Mouse (Mus musculus) adrenal gland, postnatal 14 days (tissue): Measurements from ENCODE around the gene Il13. TPM values are rescaled to one million over a fixed set of nuclear protein-coding genes. Genes with fewer than 3 reads are reported as not detected.

ENCODE experiments used
- total RNA-seq: library from RNA; stranded (reverse); gene quantifications from 2 replicates; pipeline ENCODE4 v1.2.3, GENCODE M21; 2021

Il13 gene
- total RNA-seq, 1 experiment from 2014 or later, result not detected

Other genes starting within 250 kb of the Il13 start
- gene Leap2, start 211.5 kb downstream of the Il13 start, total RNA-seq, result 0.79 and 17.6 TPM in 2 replicates
- gene Uqcrq, start 203.9 kb downstream of the Il13 start, total RNA-seq, result 1,722 and 1,730 TPM in 2 replicates
- gene Gdf9, start 203.7 kb downstream of the Il13 start, total RNA-seq, result 1.2 and 3.6 TPM in 2 replicates
- not detected in 2 replicates for gene Gm10447, start 177.6 kb downstream of the Il13 start, total RNA-seq
- gene Shroom1, start 177.5 kb downstream of the Il13 start, total RNA-seq, result 3.9 and 5.7 TPM in 2 replicates
- not detected in 2 replicates for gene Gm9837, start 164.2 kb downstream of the Il13 start, total RNA-seq
- not detected in 2 replicates for gene Gm9945, start 154.5 kb downstream of the Il13 start, total RNA-seq
- gene Sowaha, start 154.4 kb downstream of the Il13 start, total RNA-seq, result 0.68 and 1.1 TPM in 2 replicates
- 39.0 and 42.2 TPM in 2 replicates for gene Sept8, start 115.4 kb downstream of the Il13 start, total RNA-seq
- 28.0 and 31.0 TPM in 2 replicates for gene Kif3a, start 67.3 kb downstream of the Il13 start, total RNA-seq
- gene Il4, start 16.0 kb downstream of the Il13 start, total RNA-seq, result not detected in 2 replicates
- 15.8 and 17.7 TPM in 2 replicates for gene Rad50, start 72.6 kb upstream of the Il13 start, total RNA-seq
- not detected in 2 replicates for gene Il5, start 86.1 kb upstream of the Il13 start, total RNA-seq
- 19.6 and 32.7 TPM in 2 replicates for gene Irf1, start 135.3 kb upstream of the Il13 start, total RNA-seq
- gene Gm17334, start 138.5 kb upstream of the Il13 start, total RNA-seq, result 0.37 and 0.41 TPM in 2 replicates
- 4.6 and 6.0 TPM in 2 replicates for gene Gm12216, start 224.6 kb upstream of the Il13 start, total RNA-seq